Mouse (Mus musculus) forebrain, embryonic 14.5 days (tissue): ENCODE results near the gene Odc1. TPM values are rescaled to one million over a fixed set of nuclear protein-coding genes. Genes with fewer than 3 reads are reported as not detected.

ENCODE experiments used
- ATAC-seq: fragments of 200-750 bp; cut with Nextera tagmentation; 2 replicates; pipeline ENCODE4 v1.8.0; 2017; ENCODE audit warnings: mild to moderate bottlenecking, moderate library complexity
- DNase-seq: peaks from one replicate; pipeline ENCODE4 v3.0.0-alpha.2; 2015; ENCODE audit warnings: low spot score
- H3K27ac ChIP-seq: fragments of 300-500 bp; sonication (generic); 2 replicates; pipeline ENCODE4 v1.5.1; 2014; ENCODE audit warnings: low read depth, mild to moderate bottlenecking, control low read depth, low read length, moderate library complexity
- H3K27me3 ChIP-seq: fragments of 300-500 bp; sonication (generic); replicated peaks from 2 replicates; pipeline ENCODE4 v1.6.1; 2014; ENCODE audit warnings: low read length, control low read depth, mixed read lengths; ENCODE audit not compliant: control insufficient read depth, insufficient read depth
- H3K36me3 ChIP-seq: fragments of 300-500 bp; sonication (generic); 2 replicates; pipeline ENCODE4 v1.6.1; 2014; ENCODE audit warnings: low read length, control low read depth; ENCODE audit not compliant: control insufficient read depth, insufficient read depth
- H3K4me1 ChIP-seq: fragments of 300-500 bp; sonication (generic); 2 replicates; pipeline ENCODE4 v1.6.1; 2014; ENCODE audit warnings: antibody characterized with exemption, low read length, control low read depth; ENCODE audit not compliant: control insufficient read depth, insufficient read depth
- H3K4me2 ChIP-seq: fragments of 300-500 bp; sonication (generic); 2 replicates; pipeline ENCODE4 v1.6.1; 2014; ENCODE audit warnings: mild to moderate bottlenecking, control low read depth, low read length
- H3K4me3 ChIP-seq: fragments of 300-500 bp; sonication (generic); 2 replicates; pipeline ENCODE4 v1.5.1; 2014; ENCODE audit warnings: low read depth, low read length, control low read depth
- H3K9ac ChIP-seq: fragments of 300-500 bp; sonication (generic); 2 replicates; pipeline ENCODE4 v1.6.1; 2014; ENCODE audit warnings: mild to moderate bottlenecking, low read length, control low read depth, moderate library complexity
- H3K9me3 ChIP-seq: fragments of 300-500 bp; sonication (generic); replicated peaks from 2 replicates; pipeline ENCODE4 v1.6.1; 2016; ENCODE audit warnings: low read length, control low read depth, mixed read lengths; ENCODE audit not compliant: control insufficient read depth
- WGBS: fragments of 180-500 bp; shearing (Covaris S2); extraction: QIAGEN DNeasy Blood & Tissue Kit; methylation state at CpG from one replicate; pipeline ENCODE4 v1.1.7; 2014; 5-methylcytosine and 5-hydroxymethylcytosine counted together
- polyA plus RNA-seq: library from polyadenylated mRNA; unstranded; fragments of >200 nt; fragmentation: Nextera tagmentation; extraction: Ambion mirVana; gene quantifications from 2 replicates; pipeline ENCODE4 v1.2.1, GENCODE M21; 2014

Odc1 gene
- polyA plus RNA-seq, 1 experiment from 2014 or later, result 288 TPM

DNA sequence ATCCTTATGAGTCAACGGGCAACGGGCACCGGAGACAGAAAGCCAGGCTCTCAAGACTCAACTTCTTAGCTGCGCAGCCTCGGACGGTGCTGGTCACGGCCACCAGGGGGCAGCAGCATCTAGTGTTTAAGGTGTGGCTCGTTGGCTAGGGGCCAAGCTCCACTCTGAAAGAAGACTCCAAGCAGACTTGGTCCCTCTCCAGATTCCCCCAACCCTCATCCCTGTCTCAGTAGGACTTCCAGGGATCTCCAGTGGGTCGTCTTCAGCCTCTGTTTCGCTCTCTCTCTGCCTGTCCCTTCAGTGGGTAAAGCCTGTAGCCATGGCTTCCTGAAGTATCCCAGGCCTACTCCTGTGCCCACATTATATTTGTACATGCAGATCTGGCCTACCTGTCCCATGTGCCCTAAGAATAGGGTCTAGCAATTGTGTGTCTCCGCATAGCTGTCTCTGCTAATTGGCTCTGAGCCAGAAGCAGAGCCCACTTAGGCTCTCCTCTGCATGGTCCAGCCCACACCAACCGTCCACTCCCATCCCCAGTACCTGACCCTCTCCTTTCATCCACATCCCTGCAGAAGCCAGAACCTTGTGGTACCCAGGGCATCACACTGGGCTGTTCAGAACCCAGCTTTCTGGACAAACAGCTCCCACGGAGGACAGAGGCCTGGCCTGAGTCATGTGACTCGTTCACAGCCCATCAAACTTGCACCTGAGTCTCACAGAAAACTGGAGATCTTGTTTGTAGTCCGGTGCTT, 9.8 kb downstream of the Odc1 start:
- H3K27ac ChIP-seq, result no peak overlapping the region
- DNase-seq, result peak; percentile 90
- H3K4me3 ChIP-seq, result no peak overlapping the region
- peaks cover 15% of the 10 kb centered on the region for H3K4me1 ChIP-seq
- no peak overlapping the region for H3K9ac ChIP-seq
- ATAC-seq, result peak; percentile 14
- H3K27me3 ChIP-seq, result no peaks in the 10 kb centered on the region
- H3K36me3 ChIP-seq, result peaks cover 24% of the 10 kb centered on the region
- WGBS, result 32% methylated on average over 15 of the region's 15 CpGs
- no peaks in the 10 kb centered on the region for H3K9me3 ChIP-seq
- no peak overlapping the region for H3K4me2 ChIP-seq

DNA sequence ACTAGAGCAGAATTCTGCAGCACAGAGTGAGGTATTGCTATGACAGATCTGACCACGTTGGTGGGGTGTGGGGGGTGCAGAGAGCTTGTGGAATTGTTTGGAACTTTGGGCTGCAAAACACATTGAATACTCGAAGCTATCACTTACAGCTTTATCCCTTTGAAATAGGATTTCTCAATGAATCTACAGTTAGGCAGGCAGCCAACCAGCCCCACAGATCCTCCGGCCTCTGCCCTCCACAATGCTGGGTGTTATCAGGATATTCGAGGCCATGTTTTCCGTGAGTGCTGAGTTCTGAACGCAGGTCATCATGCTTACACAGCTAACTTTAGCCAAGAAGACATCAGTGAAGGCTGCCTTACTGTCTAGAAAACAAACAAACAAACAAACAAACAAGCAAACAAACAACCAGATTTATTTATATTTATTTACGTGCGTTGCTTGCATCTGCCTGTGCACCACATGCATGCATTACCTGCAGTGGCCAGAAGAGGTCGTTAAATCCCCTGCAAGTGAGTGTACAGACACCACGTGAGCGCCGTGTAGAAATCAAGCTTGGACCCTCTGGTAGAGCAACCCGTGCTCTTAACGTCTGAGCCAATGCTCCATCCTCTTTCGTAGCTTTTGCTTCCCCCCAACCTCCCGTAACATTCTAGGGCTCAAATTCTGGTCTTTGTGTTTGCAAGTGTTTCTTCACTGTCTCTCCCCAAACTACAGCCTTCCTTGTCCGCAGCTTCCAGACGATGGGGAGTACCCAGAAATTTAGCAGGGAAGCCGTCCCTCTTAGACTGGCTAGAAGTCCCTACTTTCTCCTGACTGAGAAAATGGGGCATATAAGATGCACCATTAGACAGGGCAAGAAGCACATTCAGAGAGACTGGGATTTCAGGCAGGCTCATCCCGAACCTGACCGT, 12.1 kb downstream of the Odc1 start:
- Histone ChIP-seq H3K4me2 (peak overlapping the region; percentile 44), H3K27ac (peak overlapping the region; percentile 90), H3K4me1 (peaks cover 15% of the 10 kb centered on the region), H3K36me3 (peaks cover 5% of the 10 kb centered on the region), H3K9ac (peak overlapping the region; percentile 29), H3K27me3 (no peaks in the 10 kb centered on the region), H3K4me3 (no peak overlapping the region), H3K9me3 (no peaks in the 10 kb centered on the region)
- ATAC-seq (peak; percentile 73), DNase-seq (peak; percentile 95)
- WGBS, result 16% methylated on average over 21 of the region's 21 CpGs

DNA sequence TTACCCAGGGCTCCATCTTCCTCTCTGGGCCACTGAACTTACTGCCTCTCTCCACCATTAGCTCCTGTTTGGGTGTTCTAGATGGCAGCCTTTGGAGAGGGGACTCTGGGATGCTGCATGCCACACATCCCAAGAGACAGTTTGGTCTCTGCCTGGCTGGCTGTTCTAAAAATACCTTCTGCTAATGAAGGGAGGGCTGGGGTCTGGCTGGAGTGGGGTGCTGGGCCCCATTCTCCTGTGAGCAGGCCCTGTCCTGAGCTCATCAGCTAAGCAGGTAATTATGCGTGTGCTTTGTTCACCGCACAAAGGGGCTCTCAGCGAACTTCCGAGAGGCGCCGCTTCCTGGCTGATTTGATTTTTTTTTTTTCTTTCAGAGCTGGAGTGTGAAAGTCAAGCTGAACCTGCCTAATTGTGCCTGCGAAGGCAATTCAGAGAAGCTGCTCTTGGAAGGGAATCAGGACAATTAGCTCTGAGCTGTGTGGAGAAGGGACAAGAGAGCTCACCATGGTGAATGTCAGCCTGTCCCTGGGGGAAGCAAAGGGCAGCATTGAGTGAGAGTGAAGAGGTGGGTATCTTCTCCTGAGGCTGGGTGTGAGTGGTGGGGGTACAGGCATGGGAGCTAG, 12.9 kb downstream of the Odc1 start:
- Histone ChIP-seq H3K36me3 (no peaks in the 10 kb centered on the region), H3K9me3 (no peaks in the 10 kb centered on the region), H3K9ac (peak overlapping the region; percentile 29), H3K4me1 (peaks cover 15% of the 10 kb centered on the region), H3K4me2 (peak overlapping the region; percentile 44), H3K4me3 (no peak overlapping the region), H3K27ac (peak overlapping the region; percentile 90), H3K27me3 (no peaks in the 10 kb centered on the region)
- ATAC-seq (peak; percentile 74), DNase-seq (peak; percentile 90)
- 2% methylated on average over 7 of the region's 7 CpGs for WGBS

DNA sequence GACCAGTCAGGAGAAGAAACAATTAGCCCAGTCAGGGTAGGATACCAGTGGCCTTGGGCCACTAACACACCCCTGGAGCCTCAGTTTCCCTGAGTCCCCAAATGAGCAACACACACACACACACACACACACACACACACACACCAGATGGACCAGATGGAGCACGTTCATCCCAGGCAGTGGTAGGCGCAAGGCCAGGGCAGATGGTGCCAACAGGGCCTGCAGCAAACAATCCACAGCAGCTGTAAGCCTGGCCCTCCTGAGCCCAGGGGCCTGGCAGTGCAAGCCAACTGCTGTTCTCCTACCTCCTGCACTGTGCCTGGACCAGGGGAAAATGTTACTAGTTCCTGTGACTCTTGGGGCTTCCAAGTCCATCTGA, 13.4 kb downstream of the Odc1 start:
- Histone ChIP-seq H3K27me3 (no peaks in the 10 kb centered on the region), H3K27ac (peak overlapping the region; percentile 90), H3K4me1 (peaks cover 15% of the 10 kb centered on the region), H3K4me2 (no peak overlapping the region), H3K4me3 (no peak overlapping the region), H3K36me3 (no peaks in the 10 kb centered on the region), H3K9ac (peak overlapping the region; percentile 17; the same call in 1 of the 2 replicates), H3K9me3 (no peaks in the 10 kb centered on the region)
- DNase-seq, result peak; percentile 78
- peak; percentile 65 for ATAC-seq
- WGBS, result 12% methylated on average over 2 of the region's 2 CpGs

DNA sequence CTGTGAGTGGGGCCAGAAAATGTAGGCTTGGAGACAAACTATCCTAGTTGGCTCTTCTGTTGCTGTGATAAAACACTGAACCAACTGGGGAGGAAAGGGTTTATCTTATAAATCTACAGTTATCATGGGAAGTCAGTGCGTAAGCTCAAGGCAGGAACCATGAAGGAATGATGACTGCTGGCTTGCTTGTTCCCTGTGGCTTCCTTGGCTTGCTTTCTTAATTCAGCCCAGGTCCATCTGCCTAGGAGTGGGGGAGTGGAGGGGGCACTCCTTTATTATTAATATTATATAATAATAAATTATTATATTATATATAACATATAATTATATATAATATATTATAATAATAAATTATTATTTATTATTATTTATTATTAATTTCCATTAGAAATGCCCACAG, 17.8 kb downstream of the Odc1 start:
- Histone ChIP-seq H3K4me2 (no peak overlapping the region), H3K4me1 (peaks cover 9% of the 10 kb centered on the region), H3K27me3 (no peaks in the 10 kb centered on the region), H3K4me3 (no peak overlapping the region), H3K36me3 (no peaks in the 10 kb centered on the region), H3K9ac (no peak overlapping the region), H3K27ac (no peak overlapping the region), H3K9me3 (no peaks in the 10 kb centered on the region)
- no peak for DNase-seq
- no peak for ATAC-seq
- 95% methylated on average over 1 of the region's 1 CpGs for WGBS

DNA sequence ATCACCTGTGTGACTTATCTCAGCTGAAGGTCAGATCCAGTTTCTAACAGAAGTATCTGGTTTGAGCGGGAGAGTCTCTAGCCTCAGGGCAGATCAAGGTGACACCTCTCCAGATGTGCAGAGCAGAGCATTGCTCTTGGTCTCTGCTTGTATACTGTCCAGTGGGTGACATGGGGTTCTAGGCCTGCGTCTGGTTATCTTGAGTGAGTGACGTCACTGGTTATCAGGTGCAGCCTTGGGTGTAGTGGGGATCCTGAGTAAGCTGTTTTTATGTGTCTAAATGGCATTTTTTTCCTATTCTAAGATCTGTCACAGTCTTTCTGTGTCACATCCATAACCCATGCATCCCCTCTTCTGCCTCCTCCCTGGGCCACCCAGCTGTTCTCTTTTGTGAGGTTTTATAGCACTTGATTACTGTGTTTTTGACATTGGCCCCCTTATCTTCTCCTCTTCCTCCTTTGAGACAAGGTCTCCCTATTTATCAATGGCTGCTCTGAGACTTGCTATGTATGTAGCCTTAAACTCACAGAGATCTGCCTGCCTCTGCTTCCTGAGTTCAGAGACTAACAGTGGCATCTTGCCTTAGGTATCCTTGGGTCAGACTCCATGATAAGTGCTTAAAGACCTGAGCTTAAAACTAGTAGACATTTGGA, 20.9 kb downstream of the Odc1 start:
- Histone ChIP-seq H3K4me2 (no peak overlapping the region), H3K27me3 (no peaks in the 10 kb centered on the region), H3K27ac (no peak overlapping the region), H3K9ac (no peak overlapping the region), H3K36me3 (no peaks in the 10 kb centered on the region), H3K4me3 (no peak overlapping the region), H3K9me3 (no peaks in the 10 kb centered on the region), H3K4me1 (no peaks in the 10 kb centered on the region)
- ATAC-seq (no peak), DNase-seq (no peak)
- 98% methylated on average over 3 of the region's 3 CpGs for WGBS

DNA sequence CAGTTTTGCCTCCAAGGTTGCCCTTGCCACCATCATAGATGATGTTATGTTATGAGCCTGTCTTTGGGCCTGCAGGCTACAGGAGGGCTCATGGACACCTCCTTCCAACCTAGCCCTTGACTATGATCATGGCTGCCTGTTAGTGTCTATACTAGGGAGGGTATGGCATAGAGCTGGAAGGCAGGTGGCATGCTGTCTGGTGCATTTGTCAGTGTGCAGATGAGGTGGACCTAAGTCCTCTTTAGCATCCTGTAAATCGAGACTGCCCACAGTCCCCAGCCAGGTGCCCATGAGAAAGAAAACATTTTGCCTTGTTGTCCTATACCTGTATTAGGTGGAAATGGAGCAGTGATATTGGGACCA, 21.4 kb downstream of the Odc1 start:
- no peaks in the 10 kb centered on the region for H3K36me3 ChIP-seq
- no peaks in the 10 kb centered on the region for H3K9me3 ChIP-seq
- DNase-seq (no peak), ATAC-seq (no peak)
- no peaks in the 10 kb centered on the region for H3K27me3 ChIP-seq
- no peaks in the 10 kb centered on the region for H3K4me1 ChIP-seq
- WGBS, result 77% methylated on average over 1 of the region's 1 CpGs
- H3K27ac ChIP-seq, result no peak overlapping the region
- no peak overlapping the region for H3K4me2 ChIP-seq
- no peak overlapping the region for H3K4me3 ChIP-seq
- H3K9ac ChIP-seq, result no peak overlapping the region

DNA sequence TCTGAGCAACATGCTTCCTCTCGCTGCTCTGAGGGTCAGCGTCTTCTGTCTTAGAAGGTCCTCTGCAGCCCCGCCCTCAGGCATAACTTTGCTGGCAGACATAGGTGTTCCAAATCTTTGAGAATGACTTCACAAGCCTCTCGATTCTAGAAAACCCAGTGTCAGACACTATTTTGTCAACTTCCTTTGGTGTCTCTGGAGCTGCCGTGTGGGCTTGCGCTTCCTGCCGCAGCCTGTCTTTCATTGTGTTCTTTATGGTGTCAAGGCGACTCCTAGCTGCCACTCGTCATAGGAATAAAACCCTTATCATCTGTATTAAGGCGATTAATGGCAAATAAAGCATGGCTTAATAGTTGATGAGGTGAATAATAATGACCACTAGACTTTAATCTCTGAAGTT, 24.0 kb downstream of the Odc1 start:
- H3K4me1 ChIP-seq, result no peaks in the 10 kb centered on the region
- no peaks in the 10 kb centered on the region for H3K27me3 ChIP-seq
- H3K9ac ChIP-seq, result no peak overlapping the region
- no peaks in the 10 kb centered on the region for H3K36me3 ChIP-seq
- no peak overlapping the region for H3K4me3 ChIP-seq
- H3K4me2 ChIP-seq, result no peak overlapping the region
- no peak overlapping the region for H3K27ac ChIP-seq
- 90% methylated on average over 10 of the region's 10 CpGs for WGBS
- no peaks in the 10 kb centered on the region for H3K9me3 ChIP-seq
- DNase-seq (no peak), ATAC-seq (no peak)
